Mouse (Mus musculus) embryo, embryonic 10.5 days (tissue): ENCODE data around the gene Siglece.

Source experiments
- DNase-seq: peaks from one replicate; pipeline ENCODE4 v3.0.0-alpha.2; 2015; ENCODE audit warnings: low spot score

The Siglece gene

GRCm38 (mm10) chr7:43625794-43626422, 34.1 kb downstream of the Siglece start:
- no peak for DNase-seq

DNA sequence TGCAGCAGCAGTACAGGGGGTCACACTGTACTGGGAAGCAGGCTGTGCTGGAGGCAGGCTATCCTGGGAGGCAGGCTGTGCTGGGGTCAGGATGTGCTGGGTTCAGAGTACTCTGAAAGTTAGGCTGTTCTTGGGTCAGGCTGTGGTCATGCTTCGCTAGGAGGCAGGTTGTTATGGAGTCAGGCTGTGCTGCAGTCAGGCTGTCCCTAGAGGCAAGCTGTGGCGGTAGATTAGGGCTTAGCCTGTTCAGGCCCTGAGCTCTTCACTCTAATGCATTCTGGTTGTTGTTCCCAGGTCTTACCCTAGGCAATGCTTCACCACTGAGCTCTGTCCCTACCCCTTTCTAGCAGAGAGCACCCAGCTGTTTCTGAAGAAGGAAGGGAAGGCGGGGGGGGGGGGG, 34.9 kb downstream of the Siglece start:
- no peak for DNase-seq

DNA sequence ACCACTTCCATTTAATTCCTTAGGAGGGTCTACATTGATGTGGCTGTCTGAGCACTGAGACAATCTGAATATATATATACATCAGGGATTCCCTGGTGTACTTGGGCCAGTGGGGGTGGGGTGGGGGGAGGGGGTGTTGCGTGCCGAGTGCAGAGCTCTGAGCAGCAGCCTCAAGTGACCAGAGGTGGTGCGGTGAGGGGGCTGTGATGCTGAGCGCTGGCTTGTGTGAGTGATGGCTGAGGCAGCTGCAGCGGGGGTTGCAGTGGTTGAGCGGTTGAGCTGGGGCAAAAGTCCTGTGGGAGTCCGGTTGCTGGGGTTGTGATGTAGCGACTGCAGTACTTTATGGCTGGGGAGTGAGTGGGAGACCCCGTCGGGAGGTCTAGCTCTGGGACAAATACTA, 36.1 kb downstream of the Siglece start:
- DNase-seq = peak; percentile 30

- DNase-seq = no peak
Measured at GRCm38 (mm10) chr7:43622927-43623326, 37.0 kb downstream of the Siglece start.

- DNase-seq = no peak
Measured at GRCm38 (mm10) chr7:43613816-43614551, 46.0 kb downstream of the Siglece start.

GRCm38 (mm10) chr7:43608316-43608824, 51.6 kb downstream of the Siglece start:
- DNase-seq = no peak

GRCm38 (mm10) chr7:43607743-43608287, 52.1 kb downstream of the Siglece start:
- DNase-seq = no peak

DNA sequence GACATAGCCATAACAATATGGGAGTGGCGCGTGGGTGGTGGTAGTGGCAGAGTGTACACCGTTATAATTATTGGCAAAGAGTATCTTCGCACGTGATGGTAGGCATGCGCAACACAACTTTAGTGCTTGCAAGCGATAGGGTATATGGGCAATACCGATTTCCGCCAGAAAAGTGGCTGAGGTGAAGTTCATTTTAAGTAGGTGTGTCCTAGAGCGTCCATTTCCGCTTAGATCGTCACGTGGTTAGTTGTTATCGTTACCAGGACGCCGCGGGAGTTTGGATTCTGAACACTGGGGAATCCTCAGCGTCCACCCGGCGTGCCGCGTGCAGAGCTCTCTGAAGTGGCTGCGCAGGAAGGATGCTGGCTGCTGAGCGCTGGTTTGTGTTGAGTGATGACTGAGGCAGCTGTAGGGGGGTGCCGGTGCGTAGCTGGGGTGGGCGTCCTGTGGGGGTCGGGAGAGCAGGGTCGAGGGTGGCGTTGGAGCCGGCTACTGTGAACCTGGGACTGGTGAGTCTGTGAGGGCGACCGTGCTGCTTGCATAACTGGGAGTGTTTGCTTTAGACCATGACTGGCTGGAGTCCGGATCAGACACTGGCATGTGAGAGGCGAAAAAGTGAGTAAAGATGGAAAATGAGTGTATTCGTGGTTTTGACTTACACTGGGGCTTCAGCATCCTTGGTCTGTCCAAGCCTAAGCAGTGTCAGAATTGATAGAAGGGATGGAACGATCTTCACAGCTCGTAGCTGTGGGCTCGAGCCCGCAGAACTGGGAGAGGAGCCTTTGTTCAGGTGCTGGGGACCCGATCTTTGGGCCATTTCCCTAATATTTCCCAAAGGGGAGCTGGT, 52.8 kb downstream of the Siglece start, which contains the start of gene Zfp819:
TSS of gene Zfp819 (plus strand) at position 274 of the 847 bp plus-strand sequence.
- DNase-seq = peak; percentile 88

DNA sequence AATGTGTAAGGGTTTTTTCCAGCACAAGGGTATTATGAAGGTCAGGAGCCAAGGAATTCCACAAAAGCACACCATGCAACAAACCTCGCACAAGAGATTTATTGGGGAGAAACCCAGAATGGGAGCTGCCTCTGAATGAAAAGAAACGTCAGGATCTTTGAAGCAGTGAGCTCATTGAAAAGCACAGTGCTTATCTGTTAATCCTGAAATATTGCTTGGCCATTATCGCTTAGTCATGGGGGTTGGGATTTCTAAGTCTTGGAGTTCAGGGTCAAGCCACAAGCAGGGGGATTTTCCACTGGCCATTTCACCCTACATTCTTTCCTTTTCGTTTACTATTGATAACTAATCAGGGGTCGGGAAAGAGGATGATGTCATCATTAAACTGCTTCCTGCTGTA, 58.1 kb downstream of the Siglece start:
- peak; percentile 51 for DNase-seq
